ENCODE assay signal across 25 mouse cellular contexts in genomic region chr9:83539809-83540491, GRCm38 (mm10). TPM values are rescaled to one million over a fixed set of nuclear protein-coding genes. Genes with fewer than 3 reads are reported as not detected.
DNase-seq lines count a peak whose midpoint lies in the region; ATAC-seq lines count a peak whose summit lies in the region.
"Had no signal": no experiment of that assay in that cellular context is flagged by ENCODE, and none has a peak within 500 bp of the region (broad histone marks: within the 10 kb centered on the region; RNA-seq: fewer than 3 reads in every experiment).

No protein-coding gene starts in this region.

- no peaks in the 10 kb centered on the region for H3K9me3 ChIP-seq in heart, embryonic 11.5 days (replicated peaks; ENCODE audit: control insufficient read depth, low read length)
- no peaks in the 10 kb centered on the region for H3K9me3 ChIP-seq in embryonic facial prominence, embryonic 11.5 days (replicated peaks; ENCODE audit: control insufficient read depth, low read length)
- no peaks in the 10 kb centered on the region for H3K9me3 ChIP-seq in heart, embryonic 13.5 days
- no peaks in the 10 kb centered on the region for H3K9me3 ChIP-seq in intestine, embryonic 15.5 days
- H3K9me3 ChIP-seq in midbrain, embryonic 14.5 days (ENCODE audit: control insufficient read depth, low read length) = no peaks in the 10 kb centered on the region
- H3K9me3 ChIP-seq: embryonic facial prominence, embryonic 12.5 days; forebrain, embryonic 15.5 days; limb, embryonic 13.5 days; lung, embryonic 15.5 days; midbrain, embryonic 10.5 days had no signal

- H3K27ac ChIP-seq in heart, embryonic 11.5 days (ENCODE audit: low read depth, low read length) = 0 out of 2 replicates have a peak overlapping the region, but pooled peaks have one; percentile 17
- H3K27ac ChIP-seq in embryonic facial prominence, embryonic 11.5 days (replicated peaks; ENCODE audit: low read depth, low read length) = no peak overlapping the region
- H3K27ac ChIP-seq in heart, embryonic 13.5 days (replicated peaks) = peak overlapping the region; percentile 64
- H3K27ac ChIP-seq in intestine, embryonic 15.5 days = no peak overlapping the region
- H3K27ac ChIP-seq in midbrain, embryonic 14.5 days (replicated peaks; ENCODE audit: low read depth, low read length) = no peak overlapping the region
- H3K27ac ChIP-seq: embryonic facial prominence, embryonic 12.5 days; forebrain, embryonic 15.5 days; hindbrain, embryonic 14.5 days; limb, embryonic 13.5 days; lung, embryonic 15.5 days; midbrain, embryonic 10.5 days had no signal

- no peak overlapping the region for H3K4me2 ChIP-seq in heart, embryonic 11.5 days
- H3K4me2 ChIP-seq in embryonic facial prominence, embryonic 11.5 days (ENCODE audit: low read depth, low read length) = no peak overlapping the region
- no peak overlapping the region for H3K4me2 ChIP-seq in heart, embryonic 13.5 days
- no peak overlapping the region for H3K4me2 ChIP-seq in intestine, embryonic 15.5 days (replicated peaks)
- no peak overlapping the region for H3K4me2 ChIP-seq in midbrain, embryonic 14.5 days (ENCODE audit: low read length)
- H3K4me2 ChIP-seq: embryonic facial prominence, embryonic 12.5 days; forebrain, embryonic 15.5 days; hindbrain, embryonic 14.5 days; limb, embryonic 13.5 days; liver, embryonic 11.5 days; lung, embryonic 15.5 days had no signal

- no peak overlapping the region for H3K9ac ChIP-seq in heart, embryonic 11.5 days (ENCODE audit: low read depth, low read length)
- H3K9ac ChIP-seq in embryonic facial prominence, embryonic 11.5 days (replicated peaks; ENCODE audit: low read length) = no peak overlapping the region
- H3K9ac ChIP-seq in heart, embryonic 13.5 days = no peak overlapping the region
- H3K9ac ChIP-seq in intestine, embryonic 15.5 days = no peak overlapping the region
- no peak overlapping the region for H3K9ac ChIP-seq in midbrain, embryonic 14.5 days (replicated peaks; ENCODE audit: low read length)
- H3K9ac ChIP-seq: embryonic facial prominence, embryonic 12.5 days; forebrain, embryonic 15.5 days; hindbrain, embryonic 14.5 days; limb, embryonic 13.5 days; lung, embryonic 15.5 days had no signal

- no peak overlapping the region for H3K4me3 ChIP-seq in heart, embryonic 11.5 days (ENCODE audit: low read depth, low read length)
- H3K4me3 ChIP-seq in embryonic facial prominence, embryonic 11.5 days (ENCODE audit: low read depth, low read length) = no peak overlapping the region
- no peak overlapping the region for H3K4me3 ChIP-seq in heart, embryonic 13.5 days
- no peak overlapping the region for H3K4me3 ChIP-seq in intestine, embryonic 15.5 days (replicated peaks)
- no peak overlapping the region for H3K4me3 ChIP-seq in midbrain, embryonic 14.5 days (replicated peaks; ENCODE audit: low read depth, low read length)
- H3K4me3 ChIP-seq: embryonic facial prominence, embryonic 12.5 days; forebrain, embryonic 15.5 days; limb, embryonic 13.5 days; lung, embryonic 15.5 days; midbrain, embryonic 10.5 days had no signal

- H3K4me1 ChIP-seq in heart, embryonic 11.5 days (ENCODE audit: control insufficient read depth, insufficient read depth, low read length) = peaks cover 27% of the 10 kb centered on the region
- H3K4me1 ChIP-seq in embryonic facial prominence, embryonic 11.5 days (ENCODE audit: control insufficient read depth, insufficient read depth, low read length) = no peaks in the 10 kb centered on the region; the same call in 1 of the 2 replicates
- peaks cover 48% of the 10 kb centered on the region for H3K4me1 ChIP-seq in heart, embryonic 13.5 days
- H3K4me1 ChIP-seq in intestine, embryonic 15.5 days (replicated peaks) = peaks cover 3% of the 10 kb centered on the region; the same call in 1 of the 2 replicates
- no peaks in the 10 kb centered on the region for H3K4me1 ChIP-seq in midbrain, embryonic 14.5 days (ENCODE audit: control insufficient read depth, insufficient read depth, low read length)
- H3K4me1 ChIP-seq: lung, embryonic 15.5 days had no signal

- no peak for DNase-seq in heart, adult 9 months (ENCODE audit: low spot score in 2 of 2)
- DNase-seq in embryonic facial prominence, embryonic 11.5 days (ENCODE audit: low spot score) = peak; percentile 38
- no peak for DNase-seq in cerebellum, postnatal 25 days
- DNase-seq in midbrain, embryonic 14.5 days = no peak
- DNase-seq in right cerebral cortex, postnatal 36 days (ENCODE audit: low spot score in 2 of 2) = no peak
- DNase-seq: adrenal gland, postnatal 25 days; B cell, adult 2 months; cerebellum, adult 11-12 months; cerebellum, adult 9-11 months; gastrocnemius, postnatal 36 days; kidney, adult 8-10 months; right cerebral cortex, postnatal 4 days; thymus, adult 2 months; thymus, postnatal 36 days had no signal

- no peak for ATAC-seq in heart, embryonic 11.5 days (replicated peaks; ENCODE audit: insufficient number of reproducible peaks, low FRiP score, low TSS enrichment)
- ATAC-seq in embryonic facial prominence, embryonic 11.5 days (replicated peaks; ENCODE audit: insufficient number of reproducible peaks, low FRiP score, low TSS enrichment, low read depth) = no peak
- ATAC-seq in heart, embryonic 13.5 days (ENCODE audit: extremely low read depth, insufficient number of reproducible peaks, low FRiP score, low TSS enrichment) = no peak
- ATAC-seq in intestine, embryonic 15.5 days = peak; percentile 49
- no peak for ATAC-seq in midbrain, embryonic 14.5 days (ENCODE audit: low FRiP score, low TSS enrichment)
- ATAC-seq: forebrain, embryonic 15.5 days; midbrain, embryonic 16.5 days had no signal

- no peaks in the 10 kb centered on the region for H3K27me3 ChIP-seq in heart, embryonic 11.5 days (ENCODE audit: control insufficient read depth, insufficient read depth, low read length)
- H3K27me3 ChIP-seq in embryonic facial prominence, embryonic 11.5 days (ENCODE audit: control insufficient read depth, insufficient read depth, low read length) = no peaks in the 10 kb centered on the region
- H3K27me3 ChIP-seq in heart, embryonic 13.5 days (replicated peaks) = no peaks in the 10 kb centered on the region
- no peaks in the 10 kb centered on the region for H3K27me3 ChIP-seq in intestine, embryonic 15.5 days (replicated peaks)
- no peaks in the 10 kb centered on the region for H3K27me3 ChIP-seq in midbrain, embryonic 14.5 days (ENCODE audit: control insufficient read depth, insufficient read depth, low read length)
- H3K27me3 ChIP-seq: embryonic facial prominence, embryonic 12.5 days; forebrain, embryonic 15.5 days; limb, embryonic 13.5 days; lung, embryonic 15.5 days had no signal

- WGBS in heart, embryonic 11.5 days (ENCODE audit: insufficient replicate concordance) = 71% methylated on average over 14 of the region's 14 CpGs
- 67% methylated on average over 14 of the region's 14 CpGs for WGBS in embryonic facial prominence, embryonic 11.5 days
- WGBS in heart, embryonic 13.5 days = 62% methylated on average over 14 of the region's 14 CpGs
- 85% methylated on average over 14 of the region's 14 CpGs for WGBS in intestine, embryonic 15.5 days
- 92% methylated on average over 14 of the region's 14 CpGs for WGBS in midbrain, embryonic 14.5 days

- no peaks in the 10 kb centered on the region for H3K36me3 ChIP-seq in heart, embryonic 11.5 days (ENCODE audit: control insufficient read depth, insufficient read depth, low read length)
- H3K36me3 ChIP-seq in embryonic facial prominence, embryonic 11.5 days (replicated peaks; ENCODE audit: control insufficient read depth, insufficient read depth, low read depth, low read length) = no peaks in the 10 kb centered on the region
- H3K36me3 ChIP-seq in heart, embryonic 13.5 days = no peaks in the 10 kb centered on the region
- no peaks in the 10 kb centered on the region for H3K36me3 ChIP-seq in intestine, embryonic 15.5 days
- no peaks in the 10 kb centered on the region for H3K36me3 ChIP-seq in midbrain, embryonic 14.5 days (ENCODE audit: control insufficient read depth, insufficient read depth, low read length)
- H3K36me3 ChIP-seq: embryonic facial prominence, embryonic 12.5 days; forebrain, embryonic 15.5 days; limb, embryonic 13.5 days; lung, embryonic 15.5 days; midbrain, embryonic 10.5 days had no signal

RNA-seq across cellular contexts. Expression of gene Sh3bgrl2, which starts 8.2 kb away (rescaled TPM):
- 20.5 and 22.4 TPM in 2 replicates for polyA plus RNA-seq in heart, embryonic 11.5 days (2014; fragmentation: Nextera tagmentation; extraction: Ambion mirVana)
- polyA plus RNA-seq in embryonic facial prominence, embryonic 11.5 days (2014; fragmentation: Nextera tagmentation; extraction: Ambion mirVana) = 18.5 and 18.8 TPM in 2 replicates
- polyA plus RNA-seq in heart, embryonic 13.5 days (2015; fragmentation: Nextera tagmentation; extraction: Ambion mirVana) = 15.0 and 18.6 TPM in 2 replicates
- polyA plus RNA-seq in intestine, embryonic 15.5 days (2015; fragmentation: Nextera tagmentation; extraction: Ambion mirVana) = 18.0 and 20.8 TPM in 2 replicates
- 10.7 and 11.3 TPM in 2 replicates for polyA plus RNA-seq in midbrain, embryonic 14.5 days (2014; fragmentation: Nextera tagmentation; extraction: Ambion mirVana)

Comparison
In these comparisons a context has a peak if more than half of its experiments do, and no peak if none do; other contexts are left out.
1. H3K27ac ChIP-seq: peak in heart, embryonic 11.5 days (single experiment) and heart, embryonic 13.5 days (single experiment); none in embryonic facial prominence, embryonic 11.5 days (single experiment), intestine, embryonic 15.5 days (single experiment) and midbrain, embryonic 14.5 days (single experiment).